ENCODE assay signal across 30 mouse cellular contexts in genomic region chr8:127838311-127838710, GRCm38 (mm10).
DNase-seq lines count a peak whose midpoint lies in the region; ATAC-seq and TF ChIP-seq lines count a peak whose summit lies in the region.
"Had no signal": no experiment of that assay in that cellular context is flagged by ENCODE, and none has a peak within 500 bp of the region (broad histone marks: within the 10 kb centered on the region; RNA-seq: fewer than 3 reads in every experiment).

No protein-coding gene starts in this region.

- H3K27ac ChIP-seq in heart, embryonic 11.5 days (ENCODE audit: low read depth, low read length): no peak overlapping the region
- H3K27ac ChIP-seq: embryonic facial prominence, embryonic 10.5 days; embryonic facial prominence, embryonic 15.5 days; forebrain, embryonic 13.5 days; heart, adult 2 months; hindbrain, embryonic 12.5 days; hindbrain, postnatal 0 days; intestine, embryonic 15.5 days; layer of hippocampus, adult 2 months; left cerebral cortex, adult 2 months; limb, embryonic 13.5 days; neural tube, embryonic 12.5 days had no signal

- no peak overlapping the region for H3K4me3 ChIP-seq in heart, embryonic 11.5 days (ENCODE audit: low read depth, low read length)
- no peak overlapping the region for H3K4me3 ChIP-seq in lung, adult 2 months (replicated peaks; ENCODE audit: extremely low read depth, low read depth, low read length)
- H3K4me3 ChIP-seq: embryonic facial prominence, embryonic 10.5 days; embryonic facial prominence, embryonic 15.5 days; forebrain, embryonic 13.5 days; heart, adult 2 months; hindbrain, embryonic 12.5 days; intestine, embryonic 15.5 days; layer of hippocampus, adult 2 months; left cerebral cortex, adult 2 months; limb, embryonic 13.5 days; neural tube, embryonic 12.5 days had no signal

- no peaks in the 10 kb centered on the region for H3K9me3 ChIP-seq in heart, embryonic 11.5 days (replicated peaks; ENCODE audit: control insufficient read depth, low read length)
- H3K9me3 ChIP-seq: embryonic facial prominence, embryonic 10.5 days; embryonic facial prominence, embryonic 15.5 days; forebrain, embryonic 13.5 days; hindbrain, embryonic 12.5 days; intestine, embryonic 15.5 days; limb, embryonic 13.5 days; neural tube, embryonic 12.5 days had no signal

- no peak overlapping the region for H3K4me2 ChIP-seq in heart, embryonic 11.5 days
- H3K4me2 ChIP-seq: embryonic facial prominence, embryonic 15.5 days; forebrain, embryonic 13.5 days; hindbrain, embryonic 12.5 days; intestine, embryonic 15.5 days; limb, embryonic 13.5 days; liver, embryonic 11.5 days; midbrain, embryonic 11.5 days; neural tube, embryonic 12.5 days had no signal

- H3K27me3 ChIP-seq in heart, embryonic 11.5 days (ENCODE audit: control insufficient read depth, insufficient read depth, low read length): no peaks in the 10 kb centered on the region
- H3K27me3 ChIP-seq: CH12.LX; embryonic facial prominence, embryonic 15.5 days; forebrain, embryonic 13.5 days; hindbrain, embryonic 12.5 days; intestine, embryonic 15.5 days; limb, embryonic 13.5 days; neural tube, embryonic 12.5 days had no signal

- H3K9ac ChIP-seq in heart, embryonic 11.5 days (ENCODE audit: low read depth, low read length): no peak overlapping the region
- H3K9ac ChIP-seq: embryonic facial prominence, embryonic 15.5 days; forebrain, embryonic 13.5 days; hindbrain, embryonic 12.5 days; intestine, embryonic 15.5 days; limb, embryonic 13.5 days; neural tube, embryonic 12.5 days had no signal

- no peaks in the 10 kb centered on the region for H3K4me1 ChIP-seq in heart, embryonic 11.5 days (ENCODE audit: control insufficient read depth, insufficient read depth, low read length)
- H3K4me1 ChIP-seq in lung, adult 2 months (ENCODE audit: control insufficient read depth, insufficient read depth, low read length): no peaks in the 10 kb centered on the region
- H3K4me1 ChIP-seq: embryonic facial prominence, embryonic 10.5 days; embryonic facial prominence, embryonic 15.5 days; forebrain, embryonic 13.5 days; hindbrain, embryonic 12.5 days; intestine, embryonic 15.5 days; limb, embryonic 13.5 days; neural tube, embryonic 12.5 days had no signal

- no peak for TF ChIP-seq POLR2A in lung, adult 2 months (IDR thresholded peaks at IDR 0.05; ENCODE audit: borderline replicate concordance, extremely low read depth, low read depth, low read length)

- no peak for TF ChIP-seq CTCF in lung, adult 2 months (IDR thresholded peaks at IDR 0.05; ENCODE audit: insufficient read depth, low read length)

- peak; percentile 42 for DNase-seq in gastrocnemius, adult 18-20 months (ENCODE audit: low spot score)
- no peak for DNase-seq in gastrocnemius, postnatal 4 days (ENCODE audit: low spot score in 2 of 2)
- DNase-seq in heart, adult 8-10 months (ENCODE audit: low spot score): peak; percentile 38
- DNase-seq in lung, postnatal 36 days: peak; percentile 21
- no peak for DNase-seq in lung, adult 2 months
- DNase-seq in thymus, adult 18-20 months: no peak
- DNase-seq: adrenal gland, adult 8-10 months; cerebellum, adult 2 months; cerebellum, postnatal 14 days; kidney, adult 2 months; kidney, postnatal 36 days; right cerebral cortex, postnatal 4 days; thymus, postnatal 14 days had no signal

- no peaks in the 10 kb centered on the region for H3K36me3 ChIP-seq in heart, embryonic 11.5 days (ENCODE audit: control insufficient read depth, insufficient read depth, low read length)
- H3K36me3 ChIP-seq: embryonic facial prominence, embryonic 10.5 days; embryonic facial prominence, embryonic 15.5 days; hindbrain, embryonic 12.5 days; intestine, embryonic 15.5 days; limb, embryonic 13.5 days; neural tube, embryonic 12.5 days had no signal

- no peak for ATAC-seq in heart, embryonic 11.5 days (replicated peaks; ENCODE audit: insufficient number of reproducible peaks, low FRiP score, low TSS enrichment)
- ATAC-seq: activated CD4-positive, CD25-positive, alpha-beta regulatory T cell, adult 4 months; forebrain, embryonic 13.5 days; hindbrain, postnatal 0 days; intestine, embryonic 15.5 days; midbrain, embryonic 16.5 days had no signal

Comparison
In these comparisons a context has a peak if more than half of its experiments do, and no peak if none do; other contexts are left out.
1. DNase-seq: peak in gastrocnemius, adult 18-20 months (single experiment), heart, adult 8-10 months (single experiment) and lung, postnatal 36 days (single experiment); none in gastrocnemius, postnatal 4 days (0 of 2), lung, adult 2 months (single experiment) and thymus, adult 18-20 months (0 of 2).